Comparison of ENCODE assay signal across 10 mouse cellular contexts in the genomic region with DNA sequence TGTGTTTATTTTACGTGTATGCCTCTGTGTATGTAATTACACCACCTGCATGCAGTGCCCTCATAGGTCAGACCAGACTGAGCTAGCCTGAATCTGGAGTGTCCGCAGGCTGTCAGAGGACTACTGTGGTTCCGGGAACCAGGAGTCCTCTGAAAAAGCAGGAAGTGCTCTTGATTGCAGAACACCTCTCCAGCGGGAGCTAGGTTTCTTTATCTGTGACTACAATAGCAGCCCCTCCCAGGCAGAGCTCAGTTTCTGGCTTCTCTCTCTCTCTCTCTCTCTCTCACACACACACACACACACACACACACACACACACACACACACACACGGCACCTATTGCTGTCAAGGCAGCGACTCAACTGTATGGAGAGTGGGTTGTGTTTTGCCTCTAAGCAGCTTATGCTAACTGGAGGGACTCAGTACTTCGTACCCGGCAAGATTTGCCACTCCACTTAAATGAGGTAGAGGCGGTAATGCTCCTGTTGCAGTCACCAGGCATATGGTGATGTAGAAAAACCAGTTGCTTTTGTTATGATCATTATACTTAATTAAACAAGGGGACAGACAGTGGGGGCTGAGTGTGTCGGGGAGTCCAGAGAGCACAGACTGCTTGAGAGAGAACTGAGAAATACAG. TPM values are rescaled to one million over a fixed set of nuclear protein-coding genes. Genes with fewer than 3 reads are reported as not detected.
DNase-seq lines count a peak whose midpoint lies in the region; ATAC-seq lines count a peak whose summit lies in the region.
"Had no signal": no experiment of that assay in that cellular context is flagged by ENCODE, and none has a peak within 500 bp of the region (broad histone marks: within the 10 kb centered on the region; RNA-seq: fewer than 3 reads in every experiment).

No protein-coding gene starts in this region.

- H3K4me1 ChIP-seq in embryonic facial prominence, embryonic 14.5 days (ENCODE audit: control insufficient read depth, insufficient read depth, low read length) = peaks cover 25% of the 10 kb centered on the region

- DNase-seq in CD4-positive, CD25-positive, alpha-beta regulatory T cell, adult 2 months (ENCODE audit: low read depth, low spot score) = peak; percentile 23
- peak; percentile 25 for DNase-seq in left cerebral cortex, adult 18-20 months (ENCODE audit: low spot score in 2 of 2)
- DNase-seq in left cerebral cortex, adult 11 months (ENCODE audit: low spot score) = no peak
- DNase-seq in embryonic facial prominence, embryonic 14.5 days (ENCODE audit: low spot score) = peak; percentile 36
- DNase-seq in urinary bladder, postnatal 10 days (ENCODE audit: low spot score) = no peak
- no peak for DNase-seq in ovary, postnatal 10 days (ENCODE audit: low spot score)
- DNase-seq: adrenal gland, postnatal 36 days; thymus, postnatal 14 days had no signal

- H3K9me3 ChIP-seq in embryonic facial prominence, embryonic 14.5 days (ENCODE audit: control insufficient read depth, low read length) = no peaks in the 10 kb centered on the region

- WGBS in embryonic facial prominence, embryonic 14.5 days = 30% methylated on average over 10 of the region's 10 CpGs

- no peak overlapping the region for H3K4me3 ChIP-seq in embryonic facial prominence, embryonic 14.5 days (ENCODE audit: low read depth, low read length)

- no peaks in the 10 kb centered on the region for H3K27me3 ChIP-seq in embryonic facial prominence, embryonic 14.5 days (replicated peaks; ENCODE audit: control insufficient read depth, insufficient read depth, low read length)

- H3K27ac ChIP-seq in embryonic facial prominence, embryonic 14.5 days (replicated peaks; ENCODE audit: low read depth, low read length) = no peak overlapping the region

- no peak for ATAC-seq in CD4-positive, CD25-positive, alpha-beta regulatory T cell, adult 4 months
- no peak for ATAC-seq in embryonic facial prominence, embryonic 14.5 days (ENCODE audit: low read depth)
- ATAC-seq in megakaryocyte, adult 5-6 weeks (ENCODE audit: poor library complexity, severe bottlenecking) = peak; percentile 16; the same call in 1 of the 2 replicates

- H3K4me2 ChIP-seq in embryonic facial prominence, embryonic 14.5 days (ENCODE audit: low read depth, low read length) = no peak overlapping the region

- no peaks in the 10 kb centered on the region for H3K36me3 ChIP-seq in embryonic facial prominence, embryonic 14.5 days (ENCODE audit: control insufficient read depth, insufficient read depth, low read length)

- H3K9ac ChIP-seq in embryonic facial prominence, embryonic 14.5 days (ENCODE audit: low read depth, low read length) = no peak overlapping the region

RNA-seq across cellular contexts. Expression of a gene that starts 1.6 kb away (rescaled TPM):
- 10 to 100 TPM; 43.2 to 59.6 TPM for polyA plus RNA-seq in CD4-positive, CD25-positive, alpha-beta regulatory T cell, adult 4 months (2017; shearing (Covaris generic))
- 10 to 100 TPM; 86.7 to 88.5 TPM for total RNA-seq in left cerebral cortex, adult 18-20 months (2021)
- 96.9 and 103 TPM in 2 replicates for polyA plus RNA-seq in embryonic facial prominence, embryonic 14.5 days (2014; fragmentation: Nextera tagmentation; extraction: Ambion mirVana)
- total RNA-seq in megakaryocyte, adult 5-6 weeks (2015) = 93.2 and 103 TPM in 2 replicates
- 141 and 145 TPM in 2 replicates for total RNA-seq in megakaryocyte, adult 5-6 weeks (2017)

Comparison
In these comparisons a context has a peak if more than half of its experiments do, and no peak if none do; other contexts are left out.
1. DNase-seq: peak in CD4-positive, CD25-positive, alpha-beta regulatory T cell, adult 2 months (single experiment), left cerebral cortex, adult 18-20 months (2 of 2) and embryonic facial prominence, embryonic 14.5 days (single experiment); none in left cerebral cortex, adult 11 months (single experiment), urinary bladder, postnatal 10 days (single experiment) and ovary, postnatal 10 days (single experiment).